Mouse (Mus musculus) liver, embryonic 13.5 days (tissue): ENCODE data around the gene Agl. TPM values are rescaled to one million over a fixed set of nuclear protein-coding genes. Genes with fewer than 3 reads are reported as not detected.
A peak's percentile ranks its signal among the peaks of the same experiment; 100 is the strongest.
"Not testable (repeated sequence)": the region's sequence is repeated elsewhere in the genome, so short reads cannot be mapped to it uniquely, and the experiment has no call there.

Experiments
- ATAC-seq: fragments of 200-750 bp; cut with Nextera tagmentation; 2 replicates; pipeline ENCODE4 v1.8.0; 2017; ENCODE audit warnings: low read depth, mild to moderate bottlenecking, moderate number of reproducible peaks, moderate library complexity
- DNase-seq: peaks from one replicate; pipeline ENCODE4 v3.0.0; 2022
- H3K27ac ChIP-seq: fragments of 300-500 bp; sonication (generic); 2 replicates; pipeline ENCODE4 v1.5.1; 2015; ENCODE audit warnings: moderate library complexity, mild to moderate bottlenecking, inconsistent platforms
- H3K27me3 ChIP-seq: fragments of 300-500 bp; sonication (generic); 2 replicates; pipeline ENCODE4 v1.6.1; 2015; ENCODE audit warnings: mild to moderate bottlenecking, inconsistent platforms
- H3K36me3 ChIP-seq: fragments of 300-500 bp; sonication (generic); 2 replicates; pipeline ENCODE4 v1.6.1; 2015; ENCODE audit warnings: mild to moderate bottlenecking, inconsistent platforms
- H3K4me1 ChIP-seq: fragments of 300-500 bp; sonication (generic); replicated peaks from 2 replicates; pipeline ENCODE4 v1.6.1; 2015; ENCODE audit warnings: inconsistent platforms
- H3K4me2 ChIP-seq: fragments of 300-500 bp; sonication (generic); 2 replicates; pipeline ENCODE4 v1.6.1; 2015; ENCODE audit warnings: inconsistent platforms, mild to moderate bottlenecking, moderate library complexity
- H3K4me3 ChIP-seq: fragments of 300-500 bp; sonication (generic); replicated peaks from 2 replicates; pipeline ENCODE4 v1.5.1; 2015; ENCODE audit warnings: mild to moderate bottlenecking, inconsistent platforms
- H3K9ac ChIP-seq: fragments of 300-500 bp; sonication (generic); 2 replicates; pipeline ENCODE4 v1.6.1; 2015; ENCODE audit warnings: mild to moderate bottlenecking, inconsistent platforms
- H3K9me3 ChIP-seq: fragments of 300-500 bp; sonication (generic); replicated peaks from 2 replicates; pipeline ENCODE4 v1.6.1; 2016; ENCODE audit warnings: inconsistent platforms
- WGBS: fragments of 180-500 bp; shearing (Covaris S2); methylation state at CpG from one replicate; pipeline ENCODE4 v1.1.7; 2015; ENCODE audit not compliant: insufficient replicate concordance; 5-methylcytosine and 5-hydroxymethylcytosine counted together
- polyA plus RNA-seq: library from polyadenylated mRNA; unstranded; fragments of >200 nt; fragmentation: Nextera tagmentation; extraction: Ambion mirVana; gene quantifications from 2 replicates; pipeline ENCODE4 v1.2.1, GENCODE M21; 2015

The Agl gene
- polyA plus RNA-seq, 1 experiment from 2014 or later = 4.4 TPM

DNA sequence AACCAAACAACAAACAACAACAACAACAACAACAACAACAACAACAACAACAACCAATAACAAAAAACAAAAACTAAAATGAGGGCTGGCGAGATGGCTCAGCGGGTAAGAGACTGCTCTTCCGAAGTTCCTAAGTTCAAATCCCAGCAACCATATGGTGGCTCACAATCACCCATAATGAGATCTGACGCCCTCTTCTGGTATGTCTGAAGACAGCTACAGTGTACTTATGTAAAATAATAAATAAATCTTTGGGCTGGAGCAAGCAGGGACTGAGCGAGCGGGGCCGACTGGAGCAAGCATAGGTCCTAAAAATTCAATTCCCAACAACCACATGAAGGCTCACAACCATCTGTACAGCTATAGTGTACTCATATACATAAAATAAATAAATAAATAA is 60.3 kb downstream of the Agl start:
- WGBS = 76% methylated on average over 7 of the region's 7 CpGs
- DNase-seq, ATAC-seq, H3K9me3 ChIP-seq, H3K4me1 ChIP-seq, H3K4me2 ChIP-seq, H3K9ac ChIP-seq, H3K4me3 ChIP-seq, H3K27ac ChIP-seq, H3K27me3 ChIP-seq: not testable (repeated sequence)
- H3K36me3 ChIP-seq = peaks cover 18% of the 10 kb centered on the region

DNA sequence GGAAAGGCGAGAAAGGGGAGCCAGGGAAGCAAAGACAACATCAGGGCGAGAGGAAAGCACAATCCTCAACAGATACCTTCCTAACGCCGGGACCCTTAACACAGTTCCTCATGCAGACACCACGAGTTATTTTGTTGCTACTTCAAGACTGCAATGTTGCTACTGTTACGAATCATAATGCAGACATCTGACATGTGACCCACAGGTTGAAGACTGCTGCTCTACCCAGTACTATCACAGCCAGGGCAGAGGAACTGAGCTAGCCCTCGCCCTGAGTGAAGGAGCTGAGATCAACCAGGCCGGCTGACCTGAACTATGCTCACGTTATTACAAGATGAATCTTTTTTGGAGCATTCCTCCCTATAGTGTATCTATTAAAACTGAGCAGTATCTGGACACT is 67.0 kb downstream of the Agl start:
- H3K4me3 ChIP-seq = no peak overlapping the region
- peaks cover 6% of the 10 kb centered on the region; the same call in 1 of the 2 replicates for H3K36me3 ChIP-seq
- H3K4me2 ChIP-seq = no peak overlapping the region
- no peak overlapping the region for H3K27ac ChIP-seq
- H3K4me1 ChIP-seq = no peaks in the 10 kb centered on the region
- no peak for DNase-seq
- no peak for ATAC-seq
- no peaks in the 10 kb centered on the region for H3K9me3 ChIP-seq
- WGBS = 68% methylated on average over 9 of the region's 9 CpGs
- no peak overlapping the region for H3K9ac ChIP-seq
- H3K27me3 ChIP-seq = no peaks in the 10 kb centered on the region

- DNase-seq (no peak), ATAC-seq (no peak)
- Histone ChIP-seq H3K9me3 (no peaks in the 10 kb centered on the region), H3K27me3 (no peaks in the 10 kb centered on the region), H3K9ac (no peak overlapping the region), H3K27ac (no peak overlapping the region), H3K36me3 (peaks cover 6% of the 10 kb centered on the region; the same call in 1 of the 2 replicates), H3K4me3 (no peak overlapping the region), H3K4me2 (no peak overlapping the region), H3K4me1 (no peaks in the 10 kb centered on the region)
- 59% methylated on average over 5 of the region's 5 CpGs for WGBS
Measured at GRCm38 (mm10) chr3:116740106-116740505, 67.9 kb downstream of the Agl start.

DNA sequence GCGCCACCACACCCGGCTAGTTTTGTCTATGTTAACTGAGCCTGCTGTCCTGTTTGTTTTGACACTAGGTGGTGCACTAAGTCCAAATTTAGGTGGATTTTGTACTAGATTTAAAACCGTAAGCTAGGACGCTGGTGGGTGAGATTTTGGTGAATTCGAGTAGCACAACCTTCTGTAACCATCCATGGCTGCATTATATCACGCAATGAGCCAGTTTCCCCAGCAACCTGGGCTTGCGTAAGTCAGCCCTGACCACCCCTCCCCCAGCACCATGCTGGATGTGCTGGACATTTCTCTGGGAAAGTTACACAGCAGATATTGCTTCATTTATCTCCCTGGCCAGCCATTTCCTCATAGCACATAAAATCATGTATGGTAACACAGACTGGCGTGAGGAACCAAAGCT is 70.6 kb downstream of the Agl start:
- Histone ChIP-seq H3K9ac (no peak overlapping the region), H3K4me2 (no peak overlapping the region), H3K36me3 (no peaks in the 10 kb centered on the region), H3K27me3 (no peaks in the 10 kb centered on the region), H3K9me3 (no peaks in the 10 kb centered on the region), H3K27ac (no peak overlapping the region), H3K4me3 (no peak overlapping the region), H3K4me1 (no peaks in the 10 kb centered on the region)
- DNase-seq (no peak), ATAC-seq (peak; percentile 62; the same call in 1 of the 2 replicates)
- 54% methylated on average over 8 of the region's 8 CpGs for WGBS

- Histone ChIP-seq H3K4me2 (no peak overlapping the region), H3K9ac (no peak overlapping the region), H3K4me1 (no peaks in the 10 kb centered on the region), H3K27ac (no peak overlapping the region), H3K4me3 (no peak overlapping the region), H3K9me3 (no peaks in the 10 kb centered on the region), H3K36me3 (no peaks in the 10 kb centered on the region), H3K27me3 (no peaks in the 10 kb centered on the region)
- no peak for DNase-seq
- 66% methylated on average over 2 of the region's 2 CpGs for WGBS
- no peak for ATAC-seq
Measured at GRCm38 (mm10) chr3:116729483-116730174, 78.3 kb downstream of the Agl start.

DNA sequence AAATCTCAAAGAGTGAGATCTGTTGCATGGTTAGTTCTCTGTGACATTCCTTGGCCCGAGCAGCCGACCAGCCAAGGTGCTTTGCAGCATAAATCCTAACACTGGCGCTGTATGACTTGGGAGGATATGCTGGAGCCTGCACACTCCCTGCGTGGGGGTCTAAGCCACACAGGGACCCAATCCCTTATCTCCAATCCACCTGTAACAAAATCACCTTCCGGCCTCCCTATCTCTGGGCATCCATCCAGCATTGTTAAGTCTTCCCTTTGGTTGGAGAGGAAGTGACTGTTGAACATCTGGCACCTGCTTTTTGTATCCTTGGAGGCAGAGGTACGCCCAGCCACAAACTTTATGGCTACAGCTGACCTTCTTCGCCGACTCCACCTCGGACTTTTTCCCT is 81.2 kb downstream of the Agl start:
- H3K36me3 ChIP-seq = no peaks in the 10 kb centered on the region
- WGBS = 43% methylated on average over 9 of the region's 9 CpGs
- H3K4me3 ChIP-seq = no peak overlapping the region
- ATAC-seq (no peak), DNase-seq (no peak)
- no peaks in the 10 kb centered on the region for H3K9me3 ChIP-seq
- H3K4me1 ChIP-seq = no peaks in the 10 kb centered on the region
- H3K9ac ChIP-seq = no peak overlapping the region
- H3K27ac ChIP-seq = no peak overlapping the region
- H3K27me3 ChIP-seq = no peaks in the 10 kb centered on the region
- no peak overlapping the region for H3K4me2 ChIP-seq

- no peak for DNase-seq
- Histone ChIP-seq H3K9ac (no peak overlapping the region), H3K4me2 (no peak overlapping the region), H3K4me1 (no peaks in the 10 kb centered on the region), H3K9me3 (no peaks in the 10 kb centered on the region), H3K27ac (no peak overlapping the region), H3K4me3 (no peak overlapping the region), H3K36me3 (no peaks in the 10 kb centered on the region), H3K27me3 (no peaks in the 10 kb centered on the region)
- 62% methylated on average over 10 of the region's 10 CpGs for WGBS
- ATAC-seq = no peak
Measured at GRCm38 (mm10) chr3:116723496-116724481, 84.2 kb downstream of the Agl start.

- Histone ChIP-seq H3K9ac (no peak overlapping the region), H3K9me3 (no peaks in the 10 kb centered on the region), H3K27me3 (no peaks in the 10 kb centered on the region), H3K4me2 (no peak overlapping the region), H3K4me1 (no peaks in the 10 kb centered on the region), H3K4me3 (no peak overlapping the region), H3K27ac (no peak overlapping the region), H3K36me3 (no peaks in the 10 kb centered on the region)
- ATAC-seq (no peak), DNase-seq (no peak)
- WGBS = 53% methylated on average over 4 of the region's 4 CpGs
Measured at GRCm38 (mm10) chr3:116722980-116723379, 85.0 kb downstream of the Agl start.

- Histone ChIP-seq H3K4me1 (no peaks in the 10 kb centered on the region), H3K9ac (no peak overlapping the region), H3K36me3 (no peaks in the 10 kb centered on the region), H3K4me3 (no peak overlapping the region), H3K27me3 (no peaks in the 10 kb centered on the region), H3K27ac (no peak overlapping the region), H3K9me3 (no peaks in the 10 kb centered on the region), H3K4me2 (no peak overlapping the region)
- ATAC-seq (no peak), DNase-seq (no peak)
- WGBS = 47% methylated on average over 3 of the region's 3 CpGs
Measured at GRCm38 (mm10) chr3:116718951-116719350, 89.0 kb downstream of the Agl start.

- Histone ChIP-seq H3K9ac (peak overlapping the region; percentile 98; the same call in 1 of the 2 replicates), H3K4me3 (peak overlapping the region; percentile 98), H3K9me3 (no peaks in the 10 kb centered on the region), H3K4me2 (peak overlapping the region; percentile 80), H3K27ac (no peak overlapping the region), H3K27me3 (no peaks in the 10 kb centered on the region), H3K4me1 (peaks cover 38% of the 10 kb centered on the region), H3K36me3 (no peaks in the 10 kb centered on the region)
- DNase-seq = no peak
- ATAC-seq = no peak
- WGBS = 30% methylated on average over 5 of the region's 5 CpGs
Measured at GRCm38 (mm10) chr3:116713031-116713430, 94.9 kb downstream of the Agl start.

DNA sequence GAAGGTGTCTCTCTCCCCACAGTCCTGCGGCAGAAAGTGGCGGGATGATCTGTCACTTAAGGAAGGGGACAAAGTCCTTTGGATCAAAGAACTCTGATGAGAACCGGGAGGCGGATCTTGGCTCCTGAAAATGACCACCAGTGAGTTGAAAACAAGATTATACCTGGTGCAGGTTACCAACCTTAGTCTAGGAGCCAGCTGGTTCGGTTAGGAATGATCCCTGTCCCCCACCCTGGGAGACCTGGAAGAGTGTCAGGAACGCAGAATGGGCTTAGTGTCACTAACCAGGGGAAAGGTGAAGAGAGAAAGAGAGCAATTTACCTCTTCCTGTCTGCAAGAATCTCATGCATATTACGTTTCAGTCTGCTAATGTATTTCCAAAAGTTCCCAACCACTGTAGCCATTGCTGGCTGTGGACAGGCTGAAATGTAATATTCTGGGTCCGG is 95.5 kb downstream of the Agl start, which contains the start of gene Slc35a3:
Slc35a3 (minus strand) TSS at position 396 of the 446 bp plus-strand sequence.
- DNase-seq (no peak), ATAC-seq (0 out of 2 replicates have a peak, but pooled peaks have one; percentile 4)
- Histone ChIP-seq H3K4me1 (peaks cover 38% of the 10 kb centered on the region), H3K9ac (peak within 1 kb of the TSS; percentile 98), H3K27ac (peak within 1 kb of the TSS; percentile 90), H3K36me3 (no peaks in the 10 kb centered on the region), H3K9me3 (no peaks in the 10 kb centered on the region), H3K4me3 (peak within 1 kb of the TSS; percentile 98), H3K4me2 (peak within 1 kb of the TSS; percentile 80), H3K27me3 (no peaks in the 10 kb centered on the region)
- WGBS = 3% methylated on average over 8 of the region's 8 CpGs
